Mouse (Mus musculus) CH12.LX (cell line): Measurements from ENCODE around the gene Atg9b. TPM values are rescaled to one million over a fixed set of nuclear protein-coding genes. Genes with fewer than 3 reads are reported as not detected.

Experiments
- DNase-seq: peaks from one replicate; pipeline ENCODE4 v3.0.0-alpha.2; 2013; ENCODE audit errors: extremely low read depth
- H3K27ac ChIP-seq: 2 replicates; pipeline ENCODE4 v1.5.1; 2012; ENCODE audit warnings: low read depth, mild to moderate bottlenecking, control low read depth, moderate library complexity; ENCODE audit not compliant: insufficient read depth
- H3K27me3 ChIP-seq: replicated peaks from 2 replicates; pipeline ENCODE3; 2012; ENCODE audit warnings: inconsistent platforms
- H3K36me3 ChIP-seq, 2 experiments: replicated peaks in 1 of 2; 2 replicates each; pipeline versions ENCODE3 to v1.6.1; 2012; ENCODE audit warnings: inconsistent platforms in 1 of 2, low read length in 1 of 2, mild to moderate bottlenecking in 1 of 2, mixed read lengths in 1 of 2, moderate library complexity in 1 of 2; ENCODE audit not compliant: control insufficient read depth in 1 of 2, insufficient read depth in 1 of 2
- H3K4me1 ChIP-seq, 2 experiments: 2 replicates each; pipeline ENCODE4 v1.6.1; 2012; ENCODE audit warnings: inconsistent platforms in 1 of 2, moderate library complexity in 1 of 2; ENCODE audit not compliant: insufficient read depth in 2 of 2, control insufficient read depth in 1 of 2
- H3K4me2 ChIP-seq: 2 replicates; pipeline ENCODE4 v1.6.1; 2012; ENCODE audit warnings: low read depth, mild to moderate bottlenecking, control low read depth; ENCODE audit not compliant: poor library complexity, insufficient read depth, severe bottlenecking
- H3K4me3 ChIP-seq, 3 experiments: fragments of 150-350 bp in 1 of 3; sonication (generic) in 1 of 3; replicated peaks in 1 of 3; 2 replicates each; pipeline versions ENCODE3 to v1.5.1; 2011 to 2012; ENCODE audit warnings: low read depth in 2 of 3, low read length in 2 of 3, mild to moderate bottlenecking in 2 of 3, moderate library complexity in 2 of 3, control low read depth in 1 of 3, improper control_type of control experiment in 1 of 3, inconsistent platforms in 1 of 3, mixed read lengths in 1 of 3; ENCODE audit not compliant: poor library complexity in 1 of 3
- H3K79me2 ChIP-seq: replicated peaks from 2 replicates; pipeline ENCODE4 v1.6.1; 2012; ENCODE audit warnings: mild to moderate bottlenecking, moderate library complexity; ENCODE audit not compliant: control insufficient read depth, poor library complexity, insufficient read depth, severe bottlenecking; ENCODE audit errors: extremely low read depth
- H3K9ac ChIP-seq: 2 replicates; pipeline ENCODE4 v1.6.1; 2012; ENCODE audit warnings: low read depth, mild to moderate bottlenecking, control low read depth, moderate library complexity; ENCODE audit not compliant: insufficient read depth
- H3K9me3 ChIP-seq: replicated peaks from 2 replicates; pipeline ENCODE3; 2012; ENCODE audit warnings: low read length, inconsistent platforms, mixed read lengths
- CHD1 ChIP-seq: IDR thresholded peaks from 2 replicates; pipeline ENCODE4 v1.6.1; 2012; ENCODE audit warnings: low read depth, low read length, improper control_type of control experiment, inconsistent platforms
- CHD2 ChIP-seq: IDR thresholded peaks from 2 replicates; pipeline ENCODE4 v1.6.1; 2011; ENCODE audit warnings: low read length, improper control_type of control experiment
- ELF1 ChIP-seq: IDR thresholded peaks from 2 replicates; pipeline ENCODE4 v1.6.1; 2014; ENCODE audit warnings: low read depth, mild to moderate bottlenecking, inconsistent platforms, low read length, improper control_type of control experiment
- GABPA ChIP-seq: IDR thresholded peaks from 2 replicates; pipeline ENCODE4 v1.6.1; 2012; ENCODE audit warnings: low read depth, low read length, improper control_type of control experiment, inconsistent platforms; ENCODE audit not compliant: insufficient replicate concordance
- HCFC1 ChIP-seq: IDR thresholded peaks from 2 replicates; pipeline ENCODE4 v1.6.1; 2012; ENCODE audit warnings: low read depth, mild to moderate bottlenecking, inconsistent platforms, low read length, improper control_type of control experiment
- JUN ChIP-seq: IDR thresholded peaks from 2 replicates; pipeline ENCODE4 v1.6.1; 2011; ENCODE audit warnings: low read depth, mild to moderate bottlenecking, low read length, improper control_type of control experiment, moderate library complexity; ENCODE audit not compliant: insufficient read depth
- KAT2A ChIP-seq: IDR thresholded peaks from 2 replicates; pipeline ENCODE4 v1.6.1; 2012; ENCODE audit warnings: low read length, improper control_type of control experiment, inconsistent platforms; ENCODE audit not compliant: insufficient replicate concordance
- MAX ChIP-seq: IDR thresholded peaks from 2 replicates; pipeline ENCODE4 v1.6.1; 2011; ENCODE audit warnings: low read length, improper control_type of control experiment
- MEF2A ChIP-seq: IDR thresholded peaks from 2 replicates; pipeline ENCODE4 v1.6.1; 2014; ENCODE audit warnings: low read depth, mild to moderate bottlenecking, inconsistent platforms, low read length, improper control_type of control experiment, borderline replicate concordance
- MXI1 ChIP-seq: IDR thresholded peaks from 2 replicates; pipeline ENCODE4 v1.6.1; 2011; ENCODE audit warnings: mild to moderate bottlenecking, low read depth, low read length, improper control_type of control experiment
- NRF1 ChIP-seq: IDR thresholded peaks from 2 replicates; pipeline ENCODE4 v1.6.1; 2014; ENCODE audit warnings: low read depth, mild to moderate bottlenecking, inconsistent platforms, low read length, improper control_type of control experiment, moderate library complexity
- PAX5 ChIP-seq: IDR thresholded peaks from 2 replicates; pipeline ENCODE4 v1.6.1; 2012; ENCODE audit warnings: low read length, inconsistent platforms, mixed read lengths
- POLR2A ChIP-seq: IDR thresholded peaks from 2 replicates; pipeline ENCODE4 v1.6.1; 2011; ENCODE audit warnings: low read depth, mild to moderate bottlenecking, improper control_type of control experiment, low read length
- POLR2AphosphoS2 ChIP-seq: IDR thresholded peaks from 2 replicates; pipeline ENCODE4 v1.6.1; 2011; ENCODE audit warnings: low read depth, low read length, improper control_type of control experiment
- RAD21 ChIP-seq: IDR thresholded peaks from 2 replicates; pipeline ENCODE4 v1.6.1; 2011; ENCODE audit warnings: low read depth, mild to moderate bottlenecking, low read length, improper control_type of control experiment, moderate library complexity
- TBP ChIP-seq: conservative IDR thresholded peaks from 2 replicates; pipeline ENCODE4 v1.6.1; 2011; ENCODE audit warnings: low read depth, low read length, improper control_type of control experiment
- UBTF ChIP-seq: IDR thresholded peaks from 2 replicates; pipeline ENCODE4 v1.6.1; 2012; ENCODE audit warnings: low read depth, mild to moderate bottlenecking, inconsistent platforms, low read length, improper control_type of control experiment, moderate library complexity
- USF2 ChIP-seq: conservative IDR thresholded peaks from 2 replicates; pipeline ENCODE4 v1.6.1; 2011; ENCODE audit warnings: low read depth, low read length, improper control_type of control experiment
- ZC3H11A ChIP-seq: IDR thresholded peaks from 2 replicates; pipeline ENCODE4 v1.6.1; 2012; ENCODE audit warnings: low read depth, mild to moderate bottlenecking, inconsistent platforms, low read length, improper control_type of control experiment
- ZMIZ1 ChIP-seq: IDR thresholded peaks from 2 replicates; pipeline ENCODE4 v1.6.1; 2012; ENCODE audit warnings: low read depth, mild to moderate bottlenecking, inconsistent platforms, low read length, improper control_type of control experiment
- dilution Hi-C: fragments of 300-500 bp; cut with MboI; formaldehyde crosslinking; loops from 2 replicates; pipeline ENCODE4 v1.14.3; 2020; ENCODE audit warnings: low sequenced_read_pairs; ENCODE audit not compliant: extremely low pct_unique_long_range_greater_than_20kb, extremely low pct_ligation_motif_present
- in situ Hi-C: fragments of 300-500 bp; cut with MboI; formaldehyde crosslinking; loops from 3 replicates; pipeline ENCODE4 v1.14.3; 2019; ENCODE audit warnings: low sequenced_read_pairs, low pct_ligation_motif_present, low pct_unique_long_range_greater_than_20kb, mixed read lengths
- polyA plus RNA-seq: library from polyadenylated mRNA; unstranded; fragments of >175 nt; gene quantifications from 2 replicates; pipeline ENCODE4 v1.2.1, GENCODE M21; 2012; ENCODE audit warnings: low read depth; ENCODE audit not compliant: insufficient read length
- total RNA-seq, 2 experiments: library from RNA; depleted of rRNA; stranded (reverse); fragments of 300-350 nt in 1 of 2; fragments of >200 nt in 1 of 2; gene quantifications; 2 replicates each; pipeline ENCODE4 v1.2.3; 2012 to 2014

The Atg9b gene
- total and polyA plus RNA-seq, 3 experiments: 0.68 to 1.3 (median 0.81) TPM

DNA sequence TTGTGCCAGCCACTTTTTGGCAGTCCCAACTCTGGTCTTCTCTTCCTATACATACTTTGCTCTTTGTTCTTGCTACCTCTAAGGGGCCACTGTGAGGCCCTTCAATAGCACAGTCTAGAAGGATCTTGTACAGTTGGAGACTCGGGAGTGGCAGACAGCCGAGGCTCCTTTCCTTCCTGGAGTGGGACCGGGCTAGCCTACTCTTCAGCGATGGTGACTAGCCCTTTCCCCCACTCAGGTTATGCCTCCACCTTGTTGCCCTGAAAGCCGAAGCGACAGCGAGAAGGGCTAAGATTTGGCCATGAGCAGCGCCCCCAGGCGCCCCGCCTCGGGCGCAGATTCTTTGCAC lies 35.3 kb upstream of the Atg9b start:
- no peak for DNase-seq
- H3K9me3 ChIP-seq: no peaks in the 10 kb centered on the region
- no peak overlapping the region for H3K4me3 ChIP-seq
- peaks cover 30 to 46% of the 10 kb centered on the region in 2 experiments for H3K36me3 ChIP-seq
- dilution Hi-C loops: no loop called here
- H3K4me1 ChIP-seq: peaks cover 16 to 34% of the 10 kb centered on the region in 2 experiments
- no peak overlapping the region for H3K27ac ChIP-seq
- H3K9ac ChIP-seq: no peak overlapping the region
- H3K4me2 ChIP-seq: no peak overlapping the region
- in situ Hi-C loops: no loop called here
- TF ChIP-seq PAX5: no peak
- TF ChIP-seq USF2: no peak
- no peak for TF ChIP-seq JUN
- no peak for TF ChIP-seq TBP
- TF ChIP-seq ZMIZ1: no peak
- no peak for TF ChIP-seq POLR2AphosphoS2
- no peak for TF ChIP-seq GABPA
- no peak for TF ChIP-seq ELF1
- no peak for TF ChIP-seq MAX
- no peak for TF ChIP-seq POLR2A
- H3K27me3 ChIP-seq: no peaks in the 10 kb centered on the region
- peaks cover 10% of the 10 kb centered on the region; the same call in 1 of the 2 replicates for H3K79me2 ChIP-seq

DNA sequence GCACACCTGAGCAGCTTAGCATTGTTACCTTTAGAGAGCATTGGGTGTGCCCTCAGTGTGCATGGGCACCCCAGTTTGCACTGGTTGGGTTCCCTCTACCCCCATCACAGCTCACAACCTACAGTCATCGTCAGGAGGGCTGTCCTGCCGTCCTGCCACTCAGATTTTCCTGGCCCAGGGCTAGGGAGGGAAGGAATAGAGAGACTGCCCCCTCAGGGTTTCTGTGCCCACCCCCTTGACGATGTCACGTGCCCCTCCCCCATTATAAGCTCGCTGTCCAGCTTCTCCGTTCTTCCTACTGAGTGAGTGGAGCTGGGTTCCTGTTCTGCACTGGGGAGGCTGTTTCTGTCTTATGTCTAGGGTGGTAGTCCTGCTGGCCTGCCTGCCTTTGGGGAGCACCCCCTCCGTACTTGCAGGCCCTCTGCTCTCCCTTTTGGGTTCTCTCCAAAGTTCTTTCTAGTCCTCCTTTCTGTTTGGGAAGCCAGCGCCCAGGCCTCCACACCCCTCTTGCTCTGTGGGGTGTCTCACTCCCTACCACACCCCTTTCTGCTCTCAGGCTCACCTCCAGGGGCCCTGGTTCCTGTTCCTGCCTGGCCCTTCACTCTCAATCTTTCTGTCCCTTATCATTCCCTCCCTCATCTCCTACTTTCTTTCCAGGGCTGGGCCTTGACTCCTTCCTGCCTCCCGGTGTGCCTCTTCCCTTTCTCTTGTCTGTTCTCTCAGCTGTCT lies 34.8 kb upstream of the Atg9b start:
- in situ Hi-C loops (no loop called here), dilution Hi-C loops (no loop called here)
- no peak for TF ChIP-seq CHD1
- no peak for TF ChIP-seq CHD2
- TF ChIP-seq MEF2A: no peak
- TF ChIP-seq POLR2A: no peak
- no peak for TF ChIP-seq MXI1
- peaks cover 10% of the 10 kb centered on the region; the same call in 1 of the 2 replicates for H3K79me2 ChIP-seq
- no peaks in the 10 kb centered on the region for H3K9me3 ChIP-seq
- no peaks in the 10 kb centered on the region for H3K27me3 ChIP-seq
- H3K36me3 ChIP-seq: peaks cover 25 to 43% of the 10 kb centered on the region in 2 experiments
- no peak overlapping the region for H3K27ac ChIP-seq
- H3K4me2 ChIP-seq: no peak overlapping the region
- no peak overlapping the region for H3K4me3 ChIP-seq
- DNase-seq: no peak
- no peak overlapping the region for H3K9ac ChIP-seq
- peaks cover 16 to 39% of the 10 kb centered on the region in 2 experiments for H3K4me1 ChIP-seq

DNA sequence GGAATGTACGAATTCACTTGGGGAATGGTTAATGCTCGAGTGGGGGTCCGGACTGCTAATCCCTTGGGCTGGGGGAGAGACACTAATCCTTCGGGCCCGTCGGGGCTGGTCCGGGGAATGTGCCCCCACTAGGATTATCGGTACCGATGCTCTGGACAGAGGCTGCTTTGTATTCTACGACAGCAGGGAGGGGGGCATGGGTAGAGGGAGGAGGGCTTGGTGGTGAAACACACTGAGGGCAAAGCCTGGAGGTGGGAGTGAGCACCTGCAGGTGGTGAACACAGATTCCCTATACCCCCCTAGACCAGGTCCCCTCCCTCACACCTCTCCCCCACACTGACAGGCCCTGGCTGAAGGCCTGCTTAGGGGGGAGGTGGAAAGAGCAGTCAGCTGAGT lies 34.1 kb upstream of the Atg9b start:
- Histone ChIP-seq H3K9ac (peak overlapping the region; percentile 54), H3K27me3 (no peaks in the 10 kb centered on the region), H3K27ac (no peak overlapping the region), H3K4me3 (peak overlapping the region; percentile 63 to 94 (median 68)), H3K4me1 (peaks cover 16 to 41% of the 10 kb centered on the region in 2 experiments), H3K79me2 (peaks cover 10% of the 10 kb centered on the region; the same call in 1 of the 2 replicates), H3K36me3 (peaks cover 18 to 43% of the 10 kb centered on the region in 2 experiments), H3K4me2 (peak overlapping the region; percentile 55), H3K9me3 (no peaks in the 10 kb centered on the region)
- DNase-seq: no peak
- in situ Hi-C loops: no loop called here
- dilution Hi-C loops: no loop called here
- TF ChIP-seq UBTF (no peak), ELF1 (no peak), ZC3H11A (no peak), POLR2A (no peak), RAD21 (no peak), JUN (no peak), CHD1 (no peak), KAT2A (no peak), NRF1 (no peak), POLR2AphosphoS2 (no peak), CHD2 (no peak), HCFC1 (no peak)
